Mouse (Mus musculus) cerebellum, postnatal 4 days (tissue): ENCODE data around the gene Gm45140.
A peak's percentile ranks its signal among the peaks of the same experiment; 100 is the strongest.

Source experiments
- DNase-seq, 2 experiments: peaks; one replicate each; pipeline ENCODE4 v3.0.0; 2022; ENCODE audit warnings: low spot score in 2 of 2, mixed read lengths in 1 of 2

The Gm45140 gene

GRCm38 (mm10) chr6:87845031-87845695, 9.6 kb upstream of the Gm45140 start:
- no peak for DNase-seq

DNA sequence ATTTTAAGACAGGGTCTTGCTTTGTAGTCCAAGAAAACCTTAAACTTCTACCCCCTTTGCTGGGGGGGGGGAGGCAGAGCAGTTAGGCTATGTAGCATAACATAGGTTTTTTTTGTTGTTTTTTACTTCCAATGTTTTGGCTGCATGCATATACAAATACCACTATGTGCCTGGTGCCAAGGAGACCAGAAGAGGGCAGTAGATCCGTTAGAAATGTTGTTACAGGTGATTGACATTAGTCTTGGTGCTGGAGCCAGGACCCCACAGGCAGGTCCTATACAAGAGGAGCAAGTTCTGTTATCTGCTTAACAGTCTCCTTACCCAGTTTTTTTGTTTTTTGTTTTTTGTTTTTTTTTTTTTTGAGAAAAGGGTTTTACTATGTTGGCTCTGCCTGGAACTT, 6.7 kb upstream of the Gm45140 start:
- no peak for DNase-seq

GRCm38 (mm10) chr6:87841635-87842034, 6.0 kb upstream of the Gm45140 start:
- no peak for DNase-seq

DNA sequence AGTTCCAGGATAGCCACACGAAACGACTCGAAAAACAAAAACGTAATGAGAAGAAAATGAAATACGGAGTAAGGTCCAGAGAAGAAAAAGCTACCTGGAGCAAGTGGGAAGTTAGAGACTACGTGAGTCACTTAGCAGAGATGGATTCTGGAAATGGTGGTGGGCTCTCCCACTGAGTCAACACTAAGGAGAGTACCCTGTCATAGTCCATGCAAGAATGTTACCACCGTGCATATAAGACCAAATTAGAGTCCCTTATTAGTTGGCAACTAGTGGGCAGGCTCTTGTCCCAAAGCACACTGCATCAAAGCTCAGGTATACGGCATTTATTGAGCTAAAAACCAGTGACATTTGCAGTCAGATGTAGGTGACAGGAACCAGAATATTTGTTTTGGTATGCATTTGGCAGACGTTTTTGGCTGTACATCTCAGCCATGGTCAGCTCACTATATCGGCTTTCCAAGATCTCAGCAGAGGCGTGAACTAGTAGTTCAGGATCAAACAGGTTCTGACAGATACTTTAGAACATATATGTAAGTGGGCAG, 4.3 kb upstream of the Gm45140 start:
- no peak for DNase-seq

DNA sequence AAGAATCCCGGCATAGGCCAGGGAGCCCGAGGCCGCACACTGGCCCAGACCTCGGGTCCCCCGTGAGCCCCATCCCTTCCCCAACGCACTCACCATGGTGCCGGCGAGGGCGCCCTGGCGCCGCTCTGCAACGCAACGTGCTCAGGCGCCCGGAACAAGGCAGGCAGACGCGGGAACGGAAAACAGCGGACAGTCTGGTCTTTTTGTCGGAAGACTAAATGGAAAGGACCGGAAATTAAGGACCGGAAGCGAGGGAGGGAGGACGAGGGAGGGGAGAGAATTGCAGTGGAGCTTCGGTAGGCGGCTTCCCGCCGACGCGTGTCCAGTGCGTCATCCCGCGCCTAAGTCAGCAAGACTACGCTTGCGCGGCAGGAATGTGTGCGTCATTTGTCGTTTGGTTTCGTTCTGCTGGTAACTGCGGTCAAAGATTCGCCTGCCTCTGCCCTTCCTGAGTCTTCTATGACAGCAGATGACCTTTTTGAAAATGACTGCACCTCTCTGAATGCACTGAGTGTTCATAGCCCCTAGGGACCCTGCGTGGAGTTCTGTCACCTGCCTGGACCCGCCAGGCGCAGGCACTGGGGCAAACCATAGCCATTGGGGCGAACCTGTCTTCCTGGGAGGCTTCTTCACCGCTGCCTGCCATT, 3.1 kb upstream of the Gm45140 start, which contains the start of gene Isy1:
TSS of gene Isy1 (minus strand) at position 248 of the 647 bp plus-strand sequence.
- DNase-seq, result peak; percentile 72 to 87

GRCm38 (mm10) chr6:87820366-87820765, 15.2 kb downstream of the Gm45140 start:
- no peak for DNase-seq

DNA sequence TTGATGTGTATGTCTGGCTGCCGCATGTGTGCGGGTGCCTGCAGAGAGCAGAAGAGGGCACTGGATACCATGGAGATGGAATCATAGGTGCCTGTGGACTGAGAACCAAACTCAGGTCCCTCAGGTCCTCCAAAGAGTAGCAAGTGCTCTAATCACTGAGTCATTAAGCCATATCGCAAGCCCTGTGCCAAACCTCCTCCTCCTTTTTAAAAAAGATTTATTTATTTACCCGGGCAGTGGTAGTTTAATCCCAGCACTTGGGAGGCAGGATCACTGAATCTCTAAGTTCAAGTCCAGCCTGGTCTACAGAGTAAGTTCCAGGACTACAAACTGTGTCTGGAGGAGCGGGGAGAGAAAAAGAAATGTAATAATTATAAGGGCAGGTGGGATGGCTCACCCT, 21.1 kb downstream of the Gm45140 start:
- DNase-seq, result no peak

- DNase-seq, result no peak
Observed at GRCm38 (mm10) chr6:87812656-87813055, 22.9 kb downstream of the Gm45140 start.

GRCm38 (mm10) chr6:87811675-87812338, 23.8 kb downstream of the Gm45140 start, which contains the start of gene Rab43:
TSS of gene Rab43 (minus strand) at chr6:87812164.
- peak; percentile 79 to 84 for DNase-seq

- DNase-seq, result peak in 1 of 2 experiments; percentile 25
Observed at GRCm38 (mm10) chr6:87810713-87811669, 24.6 kb downstream of the Gm45140 start.

- no peak for DNase-seq
Observed at GRCm38 (mm10) chr6:87810311-87810710, 25.3 kb downstream of the Gm45140 start.

- DNase-seq, result no peak
Observed at GRCm38 (mm10) chr6:87809651-87810161, 25.9 kb downstream of the Gm45140 start.

- no peak for DNase-seq
Observed at GRCm38 (mm10) chr6:87809144-87809543, 26.5 kb downstream of the Gm45140 start.

DNA sequence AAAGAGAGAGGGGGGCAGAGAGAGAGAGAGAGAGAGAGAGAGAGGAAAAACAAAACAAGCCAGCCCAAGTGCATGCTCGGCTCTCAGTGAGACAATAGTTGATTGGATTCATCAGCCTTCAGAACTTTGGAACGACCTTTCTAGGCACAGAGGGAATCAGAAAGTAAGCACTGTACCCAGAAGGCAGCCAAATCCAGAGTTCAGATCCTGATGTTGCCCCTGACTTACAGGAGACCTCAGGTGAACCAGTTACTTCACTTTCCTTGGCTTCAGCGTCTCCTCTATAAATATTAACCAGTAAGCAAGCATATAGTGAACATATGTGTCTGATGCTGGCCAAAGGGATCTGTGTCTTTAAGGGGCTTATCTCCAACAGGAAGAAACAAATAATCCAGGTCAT, 27.1 kb downstream of the Gm45140 start:
- DNase-seq, result no peak

DNA sequence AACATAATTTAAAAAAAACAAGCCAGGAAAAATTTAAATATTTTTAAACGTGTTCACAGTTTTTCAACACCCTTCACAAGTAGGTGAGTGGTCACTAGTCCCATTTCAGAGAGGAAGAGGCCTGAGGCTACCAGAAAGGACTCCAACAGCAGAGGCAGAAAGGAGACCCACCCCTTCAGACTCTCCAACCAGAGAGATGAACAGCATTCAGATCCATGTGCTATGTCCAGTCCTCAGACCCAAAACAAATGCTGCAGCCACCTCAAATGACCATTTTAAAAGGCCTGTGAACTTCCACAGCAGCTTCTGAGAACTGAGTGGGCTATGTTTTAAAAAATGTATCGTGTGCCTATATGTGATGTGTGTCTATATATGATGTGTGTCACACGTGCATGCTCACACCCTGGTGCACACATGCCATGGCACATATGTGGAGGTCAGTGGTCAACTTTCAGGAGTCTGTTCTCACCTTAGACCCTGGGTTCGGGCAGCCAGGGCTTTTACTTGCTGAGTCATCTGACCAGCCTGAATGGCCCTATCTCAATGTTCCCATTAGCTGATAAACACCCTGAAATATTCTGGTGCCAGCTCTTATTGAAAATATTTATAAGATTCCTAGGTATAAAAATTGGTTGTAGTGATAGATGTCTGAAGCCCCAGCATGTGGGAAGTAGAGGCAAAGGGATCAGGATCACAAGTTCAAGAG, 27.7 kb downstream of the Gm45140 start:
- no peak for DNase-seq

- DNase-seq, result no peak
Observed at GRCm38 (mm10) chr6:87806857-87807256, 28.7 kb downstream of the Gm45140 start.

DNA sequence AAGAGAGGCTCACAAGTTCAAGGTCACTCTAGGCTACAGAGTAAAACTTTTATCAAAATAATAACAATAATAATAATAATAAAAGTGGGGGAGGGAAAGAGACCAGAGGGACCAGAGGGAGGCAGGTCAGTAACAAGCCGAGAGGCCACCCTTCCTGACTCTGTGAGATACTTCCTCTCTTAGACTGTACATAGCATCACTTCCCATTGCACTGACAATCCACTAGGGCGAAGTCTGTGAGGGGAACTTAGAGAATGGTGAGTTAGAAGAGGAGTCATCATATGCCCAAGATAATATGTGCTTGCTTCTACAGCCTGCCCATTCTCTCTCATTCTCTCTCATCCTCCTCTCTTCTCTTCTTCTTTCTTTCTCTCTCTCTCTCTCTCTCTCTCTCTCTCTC, 29.6 kb downstream of the Gm45140 start:
- no peak for DNase-seq

- DNase-seq, result no peak
Observed at GRCm38 (mm10) chr6:87805448-87805847, 30.1 kb downstream of the Gm45140 start.

DNA sequence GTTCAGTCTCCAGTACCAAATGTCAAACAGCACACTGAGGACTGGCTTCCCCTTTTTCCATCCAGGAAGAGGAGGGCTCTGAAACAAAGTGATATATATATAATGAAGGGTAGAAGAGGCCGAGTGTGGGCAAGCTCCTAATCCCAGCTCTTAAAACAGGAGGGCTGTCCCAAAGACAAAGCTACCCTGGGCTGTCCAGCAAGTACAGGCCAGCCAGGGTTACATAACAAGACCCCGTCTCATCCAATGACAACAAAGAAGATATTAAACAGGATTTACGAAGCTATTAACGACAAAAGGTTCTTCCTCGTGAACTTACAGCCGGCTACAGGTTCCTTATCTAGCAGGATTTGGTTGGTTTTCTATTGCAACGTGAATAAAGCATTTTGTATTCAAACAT, 30.7 kb downstream of the Gm45140 start:
- no peak for DNase-seq

GRCm38 (mm10) chr6:87804036-87804435, 31.6 kb downstream of the Gm45140 start:
- no peak for DNase-seq

- DNase-seq, result no peak
Observed at GRCm38 (mm10) chr6:87802462-87802861, 33.1 kb downstream of the Gm45140 start.
